Mouse (Mus musculus) stomach, postnatal 0 days (tissue): ENCODE results near the gene Ttll13. TPM values are rescaled to one million over a fixed set of nuclear protein-coding genes. Genes with fewer than 3 reads are reported as not detected.

ENCODE experiments used
- ATAC-seq: fragments of 200-750 bp; cut with Nextera tagmentation; 2 replicates; pipeline ENCODE4 v1.8.0; 2017; ENCODE audit not compliant: low FRiP score, low TSS enrichment
- DNase-seq: peaks from one replicate; pipeline ENCODE4 v3.0.0-alpha.2; 2016; ENCODE audit warnings: low spot score
- H3K27ac ChIP-seq: fragments of 300-500 bp; sonication (generic); replicated peaks from 2 replicates; pipeline ENCODE4 v1.5.1; 2014; ENCODE audit warnings: mild to moderate bottlenecking, control low read depth
- H3K27me3 ChIP-seq: fragments of 300-500 bp; sonication (generic); 2 replicates; pipeline ENCODE4 v1.6.1; 2014; ENCODE audit warnings: low read length; ENCODE audit not compliant: control insufficient read depth, insufficient read depth
- H3K36me3 ChIP-seq: fragments of 300-500 bp; sonication (generic); 2 replicates; pipeline ENCODE4 v1.6.1; 2014; ENCODE audit warnings: low read length, mixed read lengths; ENCODE audit not compliant: control insufficient read depth, insufficient read depth
- H3K4me1 ChIP-seq: fragments of 300-500 bp; sonication (generic); replicated peaks from 2 replicates; pipeline ENCODE4 v1.6.1; 2014; ENCODE audit warnings: antibody characterized with exemption; ENCODE audit not compliant: control insufficient read depth, insufficient read depth
- H3K4me2 ChIP-seq: fragments of 300-500 bp; sonication (generic); replicated peaks from 2 replicates; pipeline ENCODE4 v1.6.1; 2014; ENCODE audit warnings: low read depth, mild to moderate bottlenecking, control low read depth, moderate library complexity
- H3K4me3 ChIP-seq: fragments of 300-500 bp; sonication (generic); 2 replicates; pipeline ENCODE4 v1.5.1; 2014; ENCODE audit warnings: low read depth, low read length, control low read depth
- H3K9ac ChIP-seq: fragments of 300-500 bp; sonication (generic); 2 replicates; pipeline ENCODE4 v1.6.1; 2014; ENCODE audit warnings: mild to moderate bottlenecking, low read length, control low read depth, mixed read lengths
- H3K9me3 ChIP-seq: fragments of 300-500 bp; sonication (generic); 2 replicates; pipeline ENCODE4 v1.6.1; 2016; ENCODE audit warnings: low read length; ENCODE audit not compliant: control insufficient read depth
- CTCF ChIP-seq: IDR thresholded peaks from 2 replicates; pipeline ENCODE4 v1.5.1; 2016; ENCODE audit warnings: antibody characterized with exemption, low read depth, mild to moderate bottlenecking, moderate library complexity
- EP300 ChIP-seq: optimal IDR thresholded peaks from 2 replicates; pipeline ENCODE3; 2016; ENCODE audit warnings: antibody characterized with exemption
- WGBS: fragments of 180-500 bp; shearing (Covaris S2); extraction: QIAGEN DNeasy Blood & Tissue Kit; methylation state at CpG from one replicate; pipeline ENCODE4 v1.1.7; 2014; 5-methylcytosine and 5-hydroxymethylcytosine counted together
- polyA plus RNA-seq: library from polyadenylated mRNA; unstranded; fragments of >200 nt; fragmentation: Nextera tagmentation; extraction: Ambion mirVana; gene quantifications from 2 replicates; pipeline ENCODE4 v1.2.1, GENCODE M21; 2015

The Ttll13 gene
- polyA plus RNA-seq, 1 experiment from 2014 or later = 1.2 TPM

GRCm38 (mm10) chr7:80208026-80208642 lies 38.0 kb upstream of the Ttll13 start:
- Histone ChIP-seq H3K9me3 (no peaks in the 10 kb centered on the region), H3K36me3 (peaks cover under 1% of the 10 kb centered on the region; the same call in 1 of the 2 replicates), H3K4me3 (no peak overlapping the region), H3K27ac (peak overlapping the region; percentile 97), H3K9ac (peak overlapping the region; percentile 14; the same call in 1 of the 2 replicates), H3K4me2 (peak overlapping the region; percentile 29), H3K4me1 (peaks cover 13% of the 10 kb centered on the region; the same call in 1 of the 2 replicates), H3K27me3 (no peaks in the 10 kb centered on the region)
- TF ChIP-seq CTCF (no peak), EP300 (no peak)
- DNase-seq (peak; percentile 81), ATAC-seq (peak; percentile 73)
- WGBS = 50% methylated on average over 18 of the region's 18 CpGs

- H3K27ac ChIP-seq = peak overlapping the region; percentile 97
- ATAC-seq (peak; percentile 70), DNase-seq (peak; percentile 74)
- no peak overlapping the region for H3K4me3 ChIP-seq
- H3K4me1 ChIP-seq = peaks cover 13% of the 10 kb centered on the region; the same call in 1 of the 2 replicates
- H3K9ac ChIP-seq = peak overlapping the region; percentile 35; the same call in 1 of the 2 replicates
- peak overlapping the region; percentile 34 for H3K4me2 ChIP-seq
- TF ChIP-seq EP300 = no peak
- TF ChIP-seq CTCF = no peak
- H3K9me3 ChIP-seq = no peaks in the 10 kb centered on the region
- H3K27me3 ChIP-seq = no peaks in the 10 kb centered on the region
- peaks cover 4% of the 10 kb centered on the region; the same call in 1 of the 2 replicates for H3K36me3 ChIP-seq
- 33% methylated on average over 10 of the region's 10 CpGs for WGBS
These were observed 37.3 kb upstream of the Ttll13 start for GRCm38 (mm10) chr7:80208738-80209430.

GRCm38 (mm10) chr7:80209669-80210068 lies 36.5 kb upstream of the Ttll13 start:
- H3K4me3 ChIP-seq = no peak overlapping the region
- no peak overlapping the region for H3K4me2 ChIP-seq
- WGBS = 65% methylated on average over 6 of the region's 6 CpGs
- TF ChIP-seq CTCF (no peak), EP300 (no peak)
- peaks cover 13% of the 10 kb centered on the region; the same call in 1 of the 2 replicates for H3K4me1 ChIP-seq
- H3K9me3 ChIP-seq = no peaks in the 10 kb centered on the region
- H3K36me3 ChIP-seq = peaks cover 4% of the 10 kb centered on the region; the same call in 1 of the 2 replicates
- peak overlapping the region; percentile 97 for H3K27ac ChIP-seq
- H3K27me3 ChIP-seq = no peaks in the 10 kb centered on the region
- no peak for ATAC-seq
- DNase-seq = no peak
- peak overlapping the region; percentile 14 for H3K9ac ChIP-seq

GRCm38 (mm10) chr7:80210982-80211381 lies 35.2 kb upstream of the Ttll13 start:
- Histone ChIP-seq H3K27me3 (no peaks in the 10 kb centered on the region), H3K4me3 (no peak overlapping the region), H3K4me2 (no peak overlapping the region), H3K4me1 (peaks cover 13% of the 10 kb centered on the region; the same call in 1 of the 2 replicates), H3K36me3 (peaks cover 4% of the 10 kb centered on the region; the same call in 1 of the 2 replicates), H3K9ac (no peak overlapping the region), H3K27ac (no peak overlapping the region), H3K9me3 (no peaks in the 10 kb centered on the region)
- no peak for DNase-seq
- WGBS = 75% methylated on average over 4 of the region's 4 CpGs
- TF ChIP-seq EP300 = no peak
- TF ChIP-seq CTCF = no peak
- ATAC-seq = no peak

- DNase-seq (no peak), ATAC-seq (no peak)
- Histone ChIP-seq H3K27me3 (no peaks in the 10 kb centered on the region), H3K4me3 (no peak overlapping the region), H3K9ac (no peak overlapping the region), H3K9me3 (no peaks in the 10 kb centered on the region), H3K27ac (no peak overlapping the region), H3K36me3 (peaks cover 7% of the 10 kb centered on the region; the same call in 1 of the 2 replicates), H3K4me1 (peaks cover 5% of the 10 kb centered on the region; the same call in 1 of the 2 replicates), H3K4me2 (no peak overlapping the region)
- 89% methylated on average over 7 of the region's 7 CpGs for WGBS
- TF ChIP-seq CTCF (no peak), EP300 (no peak)
These were observed 32.6 kb upstream of the Ttll13 start for GRCm38 (mm10) chr7:80213604-80214003.

GRCm38 (mm10) chr7:80214459-80214858 lies 31.7 kb upstream of the Ttll13 start:
- no peak for DNase-seq
- no peaks in the 10 kb centered on the region for H3K27me3 ChIP-seq
- H3K9me3 ChIP-seq = no peaks in the 10 kb centered on the region
- TF ChIP-seq EP300 (no peak), CTCF (no peak)
- H3K27ac ChIP-seq = no peak overlapping the region
- H3K36me3 ChIP-seq = peaks cover 15% of the 10 kb centered on the region
- no peak for ATAC-seq
- no peaks in the 10 kb centered on the region for H3K4me1 ChIP-seq
- WGBS = 84% methylated on average over 8 of the region's 8 CpGs
- no peak overlapping the region for H3K9ac ChIP-seq
- no peak overlapping the region for H3K4me3 ChIP-seq
- no peak overlapping the region for H3K4me2 ChIP-seq
